Mouse (Mus musculus) kidney, postnatal 36 days (tissue): ENCODE measurements around the gene Samm50.

Experiments
- DNase-seq, 2 experiments: peaks; one replicate each; pipeline ENCODE4 v3.0.0; 2021 to 2022; ENCODE audit warnings: mixed read lengths in 2 of 2

Gene Samm50

DNA sequence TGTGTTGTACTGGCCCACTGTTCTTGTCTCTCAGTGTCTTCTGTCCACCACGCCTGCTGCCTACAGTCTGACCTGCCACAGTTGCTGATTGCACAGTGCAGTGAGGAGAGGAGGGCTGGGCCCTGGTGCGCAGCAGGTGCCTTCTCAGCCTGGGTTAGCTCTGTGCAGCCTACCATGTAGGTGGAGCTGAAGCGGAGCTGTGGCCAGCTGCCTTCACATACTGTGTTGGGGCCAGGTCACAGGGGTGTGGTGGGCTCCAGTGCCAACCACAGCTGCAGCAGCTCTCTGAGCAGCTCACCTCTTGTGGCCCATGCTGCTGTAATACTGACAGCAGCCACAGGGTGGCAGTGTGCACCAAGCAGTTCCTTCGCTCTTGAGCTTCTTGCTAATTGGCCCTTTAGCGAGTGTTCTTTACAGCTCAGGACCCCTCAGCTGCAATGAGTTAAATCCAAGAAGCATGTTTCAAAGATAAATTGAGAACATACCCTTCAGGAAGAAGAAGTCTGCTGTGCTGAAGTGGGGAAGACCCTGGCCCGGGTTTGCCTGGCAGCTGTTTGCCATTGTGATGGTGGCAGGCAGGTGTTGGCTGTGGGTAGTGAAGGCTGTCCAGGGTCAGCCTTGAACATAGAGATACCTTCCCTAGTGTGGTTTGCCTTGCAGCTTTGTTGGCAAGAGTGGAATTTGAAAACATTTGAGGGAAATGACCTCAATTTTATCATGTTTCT, 20.2 kb downstream of the Samm50 start:
- peak; percentile 81 to 94 for DNase-seq

GRCm38 (mm10) chr15:84212756-84213105, 20.7 kb downstream of the Samm50 start:
- DNase-seq, result peak in 1 of 2 experiments; percentile 44

- no peak for DNase-seq
These were observed 21.2 kb downstream of the Samm50 start for GRCm38 (mm10) chr15:84213162-84213739.

DNA sequence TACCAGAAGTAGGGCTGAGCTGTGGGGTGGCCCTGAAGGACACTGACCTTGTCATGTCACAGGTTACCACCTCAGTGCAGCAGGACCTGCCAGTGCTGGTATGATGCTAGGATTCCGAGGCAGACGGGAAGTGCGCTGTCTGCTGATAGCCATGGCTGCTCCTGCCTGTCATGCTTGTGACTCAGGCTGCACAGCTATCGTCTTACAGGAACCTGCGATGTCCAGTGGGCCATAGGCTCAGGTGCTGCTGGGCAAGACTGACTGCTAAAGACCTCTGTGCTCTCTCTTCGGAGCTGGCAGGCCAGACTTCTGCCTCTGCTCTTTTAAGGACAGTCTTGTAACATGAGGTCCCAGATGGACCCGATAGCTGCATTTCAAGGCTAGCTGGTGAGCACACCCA, 22.4 kb downstream of the Samm50 start:
- no peak for DNase-seq

- DNase-seq, result no peak
These were observed 23.2 kb downstream of the Samm50 start for GRCm38 (mm10) chr15:84215273-84215672.

GRCm38 (mm10) chr15:84216026-84216425, 24.0 kb downstream of the Samm50 start:
- peak; percentile 67 for DNase-seq

- peak; percentile 71 to 77 for DNase-seq
These were observed 24.5 kb downstream of the Samm50 start for GRCm38 (mm10) chr15:84216461-84217084.

DNA sequence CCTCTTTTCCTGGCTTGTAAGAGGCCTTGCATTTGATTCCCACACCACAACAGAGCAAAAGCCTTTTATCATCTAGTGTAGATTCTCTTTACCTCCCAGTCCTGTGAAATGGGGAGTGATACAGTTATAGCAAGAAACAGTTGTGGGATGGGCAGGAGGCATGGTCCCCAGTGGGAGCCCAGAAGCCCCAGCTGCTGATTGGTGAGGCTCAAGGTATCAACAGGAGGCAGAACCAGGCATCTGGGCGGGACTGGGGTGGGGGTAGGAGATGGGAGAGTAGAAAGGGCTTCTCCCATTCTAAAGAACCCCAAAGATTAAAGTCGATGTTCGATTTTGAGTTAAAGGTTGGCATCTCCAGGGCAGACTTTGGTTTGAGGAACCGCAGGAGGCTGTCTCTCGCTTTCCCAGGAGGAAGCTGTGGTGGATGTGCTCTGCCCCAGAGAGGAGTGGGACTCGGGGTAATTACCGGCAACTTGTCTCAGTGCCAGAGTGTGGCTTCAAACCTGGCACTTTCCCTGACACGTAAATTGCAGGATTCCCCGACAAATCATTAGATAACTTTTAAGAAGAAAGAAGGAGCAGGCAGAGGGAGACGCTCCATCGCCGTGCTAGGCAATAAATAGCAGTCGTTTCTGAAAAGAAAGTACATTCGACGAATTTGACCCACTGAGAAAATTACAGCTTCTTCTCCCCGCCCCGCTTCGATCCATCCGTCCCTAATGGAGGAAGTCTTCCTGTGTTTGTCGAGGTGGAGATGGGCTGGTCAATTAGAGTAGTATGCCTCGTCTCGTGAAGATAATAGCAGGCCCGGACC, 26.1 kb downstream of the Samm50 start:
- DNase-seq, result no peak

- peak in 1 of 2 experiments; percentile 29 for DNase-seq
These were observed 26.8 kb downstream of the Samm50 start for GRCm38 (mm10) chr15:84218783-84219271.

GRCm38 (mm10) chr15:84221539-84221938, 29.5 kb downstream of the Samm50 start:
- DNase-seq, result peak in 1 of 2 experiments; percentile 53

DNA sequence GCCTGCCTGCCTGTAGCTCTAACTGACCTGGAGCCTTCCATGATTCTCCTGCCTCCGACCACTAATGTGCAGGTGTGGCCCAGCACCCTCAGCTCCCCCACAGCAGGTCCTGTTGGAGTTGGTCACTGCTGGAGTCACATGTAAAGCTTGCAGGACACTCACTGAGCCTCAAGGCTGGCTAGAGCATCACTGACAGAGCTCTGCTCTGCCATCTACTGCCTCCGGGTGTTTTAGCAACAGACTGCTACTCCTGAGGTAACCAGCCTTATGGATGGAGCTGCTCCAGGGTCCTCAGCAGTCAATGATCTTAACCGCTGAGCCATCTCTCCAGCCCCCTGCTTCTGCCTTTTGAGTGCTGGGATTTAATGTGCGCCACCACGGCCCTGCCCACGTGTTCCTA, 31.4 kb downstream of the Samm50 start:
- DNase-seq, result peak; percentile 35 to 51

GRCm38 (mm10) chr15:84224779-84225178, 32.7 kb downstream of the Samm50 start:
- no peak for DNase-seq

DNA sequence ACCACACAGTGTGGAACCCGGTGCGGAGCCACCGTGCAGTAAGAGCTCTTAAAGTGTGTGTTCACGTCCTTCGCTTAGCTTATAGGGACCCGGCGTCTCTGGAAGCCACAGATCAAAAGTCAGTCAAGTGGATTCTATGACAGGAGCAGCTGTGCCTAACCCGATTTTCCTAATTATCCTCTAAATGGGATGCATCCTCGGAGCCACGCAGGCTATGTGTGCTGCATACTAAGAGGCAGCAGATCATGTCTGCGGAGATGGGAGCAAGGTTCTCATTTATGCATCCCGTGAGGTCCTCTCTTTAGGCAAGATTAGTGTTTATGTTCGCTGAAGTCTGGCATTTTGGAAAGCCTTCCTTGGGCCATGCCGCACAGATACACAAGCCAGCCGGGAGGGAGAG, 34.9 kb downstream of the Samm50 start:
- no peak for DNase-seq

DNA sequence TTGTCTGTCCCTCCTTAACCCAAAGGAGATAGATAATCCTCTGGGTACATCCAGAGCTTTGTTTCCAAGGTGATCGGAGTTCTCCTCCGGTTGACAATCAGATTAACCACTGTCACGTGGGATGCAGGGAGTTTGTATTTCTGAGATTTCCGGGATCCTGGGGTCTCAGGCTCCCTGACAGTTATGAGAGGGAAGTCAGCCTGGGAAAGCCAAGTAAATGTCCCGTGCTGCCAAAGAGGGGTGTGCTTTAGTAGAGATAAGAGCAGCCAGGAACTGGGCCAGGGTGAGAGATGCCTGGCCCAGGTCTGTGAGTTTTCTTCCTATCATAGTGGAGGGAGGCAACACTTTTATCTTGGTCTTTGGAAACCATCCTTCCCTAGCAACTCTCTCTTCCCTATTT, 38.6 kb downstream of the Samm50 start:
- peak in 1 of 2 experiments; percentile 22 for DNase-seq

DNA sequence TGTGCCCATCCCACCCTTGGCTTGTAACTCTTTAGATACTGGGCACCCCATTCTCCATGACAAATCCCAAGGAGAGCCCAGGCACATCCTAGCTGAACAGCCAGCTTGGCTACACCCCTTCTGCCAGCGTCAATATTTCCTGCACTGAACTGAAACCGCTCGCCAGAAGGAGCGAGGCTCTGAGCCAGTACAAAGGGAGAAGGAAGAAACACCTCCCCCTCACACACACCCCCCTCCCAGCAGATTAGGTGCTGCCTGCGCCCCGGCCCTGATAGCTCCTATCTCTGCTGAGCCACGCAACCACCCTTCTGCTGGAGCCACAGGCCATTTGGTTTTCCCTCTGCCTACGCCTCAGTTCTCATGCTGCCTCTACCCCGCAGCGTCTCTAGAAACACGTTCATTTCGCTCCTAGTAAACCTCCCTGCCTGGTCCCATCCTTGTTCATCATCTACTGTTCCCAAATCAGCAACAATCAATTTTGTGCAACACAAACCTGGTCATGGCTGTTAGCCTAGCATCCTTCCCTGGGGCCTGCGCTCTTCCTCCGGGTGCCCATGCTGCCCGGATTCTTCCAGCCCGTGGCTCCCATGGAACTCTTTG, 39.2 kb downstream of the Samm50 start:
- peak; percentile 53 to 58 for DNase-seq

- DNase-seq, result peak; percentile 65 to 76
These were observed 39.9 kb downstream of the Samm50 start, which contains the start of gene Parvb for GRCm38 (mm10) chr15:84231721-84232561. Gene Parvb (plus strand): TSS chr15:84232043.

DNA sequence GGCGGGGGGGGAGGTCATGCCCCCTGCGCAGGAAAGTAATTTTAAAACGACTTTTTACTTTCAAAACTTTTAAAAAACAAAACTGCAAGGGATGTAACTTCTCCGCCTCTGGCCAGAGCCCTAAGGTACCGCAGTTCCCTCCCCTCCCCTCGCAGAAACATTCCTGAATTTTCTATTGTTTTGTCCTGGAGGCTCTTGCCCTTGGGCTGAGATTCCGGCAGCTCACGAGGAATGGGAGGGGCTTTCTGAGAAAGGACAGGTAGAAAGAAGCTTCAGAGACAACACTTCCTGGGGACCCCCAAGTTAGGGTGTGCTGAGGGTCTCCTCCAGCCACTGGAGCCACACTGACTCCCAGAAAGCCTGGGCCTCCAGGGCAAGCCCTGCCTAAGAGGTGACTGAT, 40.6 kb downstream of the Samm50 start:
- no peak for DNase-seq

GRCm38 (mm10) chr15:84234794-84235581, 42.9 kb downstream of the Samm50 start:
- DNase-seq, result no peak

DNA sequence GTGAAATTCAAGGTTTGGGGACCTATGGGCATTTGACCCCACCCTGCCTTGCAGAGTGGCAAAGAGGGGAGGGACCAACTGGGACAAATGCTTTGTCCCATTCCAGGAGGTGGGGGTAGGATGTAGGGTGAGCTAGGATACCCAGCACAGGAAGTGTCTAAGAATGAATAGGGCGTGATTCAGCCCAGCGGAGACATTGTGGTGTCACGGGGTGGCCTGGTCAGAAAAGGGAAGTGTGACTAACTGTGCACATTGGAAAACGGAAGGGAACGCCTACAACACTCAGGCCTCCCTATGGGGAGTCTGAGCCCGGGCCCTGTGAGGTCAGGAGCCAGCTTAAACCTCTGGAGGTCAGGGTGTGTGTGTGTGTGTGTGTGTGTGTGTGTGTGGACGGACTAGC, 43.6 kb downstream of the Samm50 start:
- DNase-seq, result peak; percentile 68 to 83

DNA sequence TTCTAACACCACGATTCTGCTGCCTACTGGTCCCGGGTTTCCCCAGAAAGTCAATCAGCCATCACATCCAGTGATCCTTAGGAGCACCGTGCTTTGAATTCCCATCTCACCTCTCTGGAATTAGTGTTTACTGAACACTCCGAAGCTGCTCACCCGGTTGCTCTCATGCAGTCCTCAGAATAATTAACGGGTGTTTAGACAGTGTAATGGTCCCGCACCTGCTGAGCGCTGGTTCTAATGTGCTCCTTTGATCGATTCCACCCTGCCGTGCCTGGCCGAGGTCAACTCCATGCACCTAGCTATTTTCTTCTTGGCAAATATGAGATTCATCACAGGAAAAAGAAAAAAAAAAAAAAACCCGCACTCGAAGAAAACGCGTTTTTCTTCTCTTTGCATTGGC, 46.5 kb downstream of the Samm50 start:
- no peak for DNase-seq

- no peak for DNase-seq
These were observed 47.0 kb downstream of the Samm50 start for GRCm38 (mm10) chr15:84238991-84239401.
